Mouse (Mus musculus) right cerebral cortex, postnatal 10 days (tissue): Measurements from ENCODE around the gene Pus10.

Experiments
- DNase-seq, 2 experiments: peaks; one replicate each; pipeline ENCODE4 v3.0.0; 2021; ENCODE audit warnings: low spot score in 2 of 2

The Pus10 gene

DNA sequence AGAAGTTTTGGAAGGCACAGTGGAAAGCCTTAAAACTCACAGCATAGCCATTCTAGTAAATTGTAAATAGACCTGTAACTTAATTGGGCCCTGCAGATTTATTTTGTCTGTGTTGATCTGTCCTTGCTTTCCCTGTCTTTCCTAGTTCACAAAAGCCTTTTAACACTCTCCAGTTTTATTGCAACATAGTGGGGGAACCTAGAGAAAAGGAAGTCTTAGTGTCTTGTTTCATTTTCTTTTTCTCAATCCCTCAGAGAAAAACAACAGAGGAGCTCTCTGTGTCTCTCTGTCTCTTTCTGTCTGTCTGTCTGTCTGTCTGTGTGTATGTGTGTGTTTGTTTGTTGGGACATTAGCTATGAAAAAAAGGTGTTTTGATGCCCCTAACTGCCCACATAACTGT is 30.4 kb downstream of the Pus10 start:
- DNase-seq: no peak

DNA sequence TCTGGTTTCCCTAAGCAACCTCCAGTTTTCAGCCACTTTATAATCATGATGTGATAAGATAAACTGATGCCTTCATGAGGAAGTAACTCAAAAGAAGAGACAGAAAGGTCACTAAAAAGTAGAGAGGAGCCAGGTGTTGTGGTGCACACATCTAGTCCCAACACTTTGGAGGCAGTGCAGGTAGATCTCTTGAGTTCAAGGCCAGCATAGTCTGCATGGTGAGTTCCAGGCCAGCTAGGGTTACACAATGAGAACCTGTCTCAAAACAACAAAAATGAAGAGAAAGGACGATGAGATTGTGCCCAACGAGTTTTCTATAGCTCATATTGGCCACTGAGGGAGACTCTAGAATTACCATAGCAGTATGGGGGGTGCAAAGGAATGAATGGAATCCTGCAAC is 33.1 kb downstream of the Pus10 start:
- DNase-seq: no peak

DNA sequence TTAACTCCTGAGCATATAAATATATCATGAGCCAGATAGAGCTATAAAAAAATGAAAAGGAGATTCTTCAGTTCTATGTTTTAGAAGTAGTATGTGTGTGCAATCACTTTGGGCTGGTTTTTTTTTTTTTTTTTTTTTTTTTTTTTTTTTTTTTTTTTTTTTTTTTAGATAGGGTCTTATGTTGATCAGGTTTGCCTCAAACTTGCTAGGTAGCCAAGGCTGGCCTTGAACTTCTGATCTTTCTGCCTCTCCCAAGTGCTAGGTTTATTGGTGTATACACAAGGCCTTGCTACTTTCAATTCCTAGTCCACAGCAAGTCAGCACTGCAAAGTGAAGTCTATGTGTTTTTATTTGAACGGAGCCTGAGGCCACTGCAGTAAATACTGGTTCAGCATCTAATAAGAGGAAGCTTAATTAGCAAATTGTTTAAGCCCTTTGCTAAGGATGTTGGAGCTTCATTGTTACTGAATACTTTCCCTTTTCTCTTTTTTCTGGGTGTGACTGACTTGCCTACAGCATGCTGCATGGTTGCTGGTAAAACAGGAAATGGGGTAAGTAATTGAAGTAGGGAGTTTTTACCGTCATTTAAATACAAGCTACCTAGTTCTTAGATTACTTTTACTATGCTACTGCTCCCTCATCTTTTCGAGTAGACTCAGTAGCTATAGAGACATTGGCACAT is 34.1 kb downstream of the Pus10 start:
- no peak for DNase-seq

DNA sequence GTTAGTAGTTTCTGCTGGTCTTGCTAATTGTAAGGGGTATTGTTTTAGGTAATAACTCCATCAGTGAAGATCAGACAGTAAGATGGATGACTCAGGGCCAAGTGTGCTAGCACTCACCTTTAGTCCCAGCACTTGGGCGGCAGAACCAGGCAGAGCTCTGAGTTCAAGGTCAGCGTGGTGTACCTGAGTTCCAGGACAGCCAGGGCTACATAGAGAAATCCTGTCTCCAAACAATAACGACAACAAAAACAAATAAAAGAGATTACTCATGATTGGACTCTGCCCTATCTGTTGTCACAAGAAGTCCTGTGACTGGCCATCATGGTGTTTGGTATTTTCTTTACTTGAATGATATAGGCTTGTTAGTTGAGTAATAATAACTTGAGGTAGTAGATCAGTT is 36.4 kb downstream of the Pus10 start:
- DNase-seq: no peak

DNA sequence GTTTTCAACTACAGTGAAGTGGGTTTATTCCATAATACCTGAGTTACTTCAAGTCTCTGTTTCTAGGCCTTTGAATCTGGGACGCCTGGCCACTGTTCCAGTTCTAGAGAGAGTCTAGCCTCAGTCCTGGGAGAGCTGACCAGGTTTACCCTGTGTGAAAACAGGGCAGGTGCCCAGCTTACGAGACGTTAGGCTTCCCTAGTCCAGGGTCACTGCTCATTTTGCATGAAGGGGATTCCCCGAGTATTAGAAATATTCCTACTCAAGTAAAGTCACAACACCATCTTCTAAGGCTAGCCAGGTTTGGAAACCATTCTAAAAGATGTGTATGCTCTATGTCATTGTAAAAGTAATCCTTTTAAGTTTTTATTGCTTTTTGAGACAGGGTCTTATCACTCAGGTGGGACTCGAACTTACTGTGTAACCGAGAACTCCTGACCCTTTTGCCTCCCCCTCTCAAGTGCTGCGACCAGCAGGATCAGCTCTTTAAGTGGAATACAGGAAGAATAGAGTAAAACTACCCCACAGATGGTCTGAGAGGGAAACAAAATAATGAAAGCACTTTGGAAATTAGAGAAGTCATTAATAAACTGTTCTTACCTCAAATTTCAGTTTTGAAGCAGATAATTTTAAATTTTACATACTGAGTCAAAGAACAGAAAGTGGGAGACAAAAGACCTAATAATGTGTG is 39.3 kb downstream of the Pus10 start:
- DNase-seq: no peak

DNA sequence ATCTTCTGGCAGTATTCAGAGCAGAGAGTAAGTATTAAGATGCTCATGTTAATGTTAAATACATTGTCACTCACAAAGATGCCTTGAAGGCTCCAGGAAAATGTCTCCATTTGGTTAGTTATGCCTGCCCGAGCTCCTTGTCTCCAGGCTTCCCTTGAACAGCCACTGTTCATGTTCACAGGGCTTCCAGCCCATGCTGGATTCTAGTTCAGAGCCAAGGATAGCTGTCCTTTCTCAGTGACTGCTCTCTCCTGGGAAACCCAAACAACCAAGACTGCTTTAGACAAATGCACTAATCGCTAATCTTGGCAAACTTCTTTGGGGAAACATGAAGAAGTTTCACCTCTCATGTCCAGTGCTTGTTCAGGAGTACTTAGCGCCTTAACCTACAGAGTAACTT is 46.8 kb downstream of the Pus10 start:
- DNase-seq: no peak

DNA sequence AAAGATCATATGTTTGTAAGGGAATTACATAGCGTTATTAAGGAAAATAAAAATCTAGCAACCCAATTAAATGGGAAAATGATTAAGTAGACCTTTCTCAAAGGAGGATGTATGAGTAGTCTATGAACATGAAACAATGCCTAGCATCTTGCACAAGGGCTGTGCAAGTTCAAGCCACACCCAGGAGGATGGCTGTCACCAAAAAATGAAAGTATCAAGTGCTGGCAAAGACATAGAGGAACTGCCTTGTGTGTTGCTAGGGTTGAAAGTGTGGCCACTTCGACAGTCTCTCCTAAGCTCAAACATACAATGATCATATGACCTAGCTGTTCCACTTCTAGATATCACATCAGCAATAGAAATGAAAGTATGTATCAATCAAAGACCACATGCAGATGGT is 53.4 kb downstream of the Pus10 start:
- no peak for DNase-seq

DNA sequence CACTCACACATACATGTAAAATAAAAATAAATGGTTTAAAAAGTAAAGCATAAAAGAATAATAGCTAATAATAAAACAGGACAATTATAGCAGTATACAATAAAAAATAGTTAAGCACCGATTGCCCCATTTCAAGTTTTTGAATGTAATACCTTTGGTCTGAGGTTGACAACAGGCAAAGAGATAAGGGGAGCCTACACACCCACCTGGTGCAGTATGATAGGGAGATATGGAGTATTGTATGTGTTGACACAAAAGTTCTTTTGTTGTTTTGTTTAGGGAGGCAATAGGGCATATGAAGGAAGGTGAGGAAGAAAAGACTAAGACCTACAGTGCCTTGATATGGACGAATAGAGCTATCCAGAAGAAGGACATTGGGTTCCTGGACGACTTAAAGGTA is 54.4 kb downstream of the Pus10 start:
- DNase-seq: no peak

DNA sequence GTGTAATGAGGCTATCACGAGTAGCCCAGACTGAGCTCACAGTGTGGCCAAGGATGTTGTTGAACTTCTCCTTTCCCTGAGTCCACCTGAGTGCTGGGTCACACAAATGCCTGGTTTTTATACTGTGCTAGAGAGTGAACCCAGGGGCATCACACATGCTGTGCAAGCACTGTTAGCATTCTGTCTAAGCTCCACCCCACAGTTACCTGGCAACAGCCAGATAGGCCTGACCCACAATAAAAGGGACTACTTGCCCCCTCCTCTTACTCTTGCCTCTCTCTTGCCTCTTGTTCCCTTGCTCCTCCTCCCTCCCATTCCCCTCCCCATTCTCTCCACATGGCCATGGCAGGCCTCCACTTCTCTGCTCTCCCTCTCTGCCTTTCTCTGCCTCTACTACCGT is 56.9 kb downstream of the Pus10 start:
- DNase-seq: no peak

DNA sequence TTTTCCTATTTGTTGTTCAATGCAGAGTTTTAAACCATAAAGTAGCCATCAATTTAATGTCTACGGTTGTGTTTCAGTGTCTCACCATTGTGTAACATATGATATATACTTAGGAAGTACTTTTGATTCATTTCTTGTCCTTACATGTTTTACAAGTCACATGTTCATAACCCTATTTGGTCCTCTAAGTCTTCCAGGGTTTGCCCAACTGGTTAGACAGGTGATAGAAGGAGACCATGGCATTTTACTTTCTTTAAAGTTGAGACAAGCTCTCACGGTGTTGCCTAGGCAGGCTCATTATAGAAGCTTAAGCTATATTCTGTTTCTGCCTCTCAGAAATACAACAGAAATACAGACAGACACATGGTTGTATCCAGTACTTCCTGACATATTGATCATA is 60.4 kb downstream of the Pus10 start:
- no peak for DNase-seq

DNA sequence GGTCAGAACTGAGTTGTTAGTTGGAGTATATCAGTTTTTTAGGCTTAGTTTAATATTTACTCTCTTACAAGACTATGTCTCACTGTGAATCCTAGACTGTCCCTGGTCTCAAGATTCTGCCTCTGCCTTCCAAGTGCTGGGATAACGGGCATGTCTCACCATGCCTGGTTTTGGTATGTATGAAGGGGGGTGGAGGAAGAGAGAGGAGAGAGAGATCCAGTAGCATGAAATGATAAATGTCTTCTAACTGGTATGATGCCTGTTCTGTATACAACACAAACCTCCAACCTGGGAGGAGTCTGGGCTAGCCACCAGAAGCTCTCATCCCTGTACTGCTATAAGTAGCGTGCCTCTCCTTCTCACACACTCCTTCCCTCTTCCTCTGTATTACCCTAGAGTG is 61.0 kb downstream of the Pus10 start:
- no peak for DNase-seq

DNA sequence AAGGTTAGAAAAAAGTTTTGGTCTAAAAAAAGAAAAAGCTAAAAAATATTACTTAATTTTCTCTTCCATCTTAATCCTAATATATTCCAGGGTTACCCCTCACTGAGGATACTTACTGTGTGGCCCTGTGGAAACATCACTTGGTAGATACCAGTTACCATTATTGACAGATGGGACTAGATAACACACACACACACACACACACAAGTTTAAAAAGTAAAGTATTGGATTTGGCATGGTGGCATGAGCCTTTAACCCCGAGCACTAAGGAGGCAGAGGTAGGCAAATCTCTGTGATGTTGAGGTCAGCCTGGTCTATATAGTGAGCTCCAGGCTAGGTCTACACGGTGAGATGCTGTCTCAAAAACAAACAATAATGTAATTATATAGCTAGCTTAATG is 62.7 kb downstream of the Pus10 start:
- DNase-seq: no peak

DNA sequence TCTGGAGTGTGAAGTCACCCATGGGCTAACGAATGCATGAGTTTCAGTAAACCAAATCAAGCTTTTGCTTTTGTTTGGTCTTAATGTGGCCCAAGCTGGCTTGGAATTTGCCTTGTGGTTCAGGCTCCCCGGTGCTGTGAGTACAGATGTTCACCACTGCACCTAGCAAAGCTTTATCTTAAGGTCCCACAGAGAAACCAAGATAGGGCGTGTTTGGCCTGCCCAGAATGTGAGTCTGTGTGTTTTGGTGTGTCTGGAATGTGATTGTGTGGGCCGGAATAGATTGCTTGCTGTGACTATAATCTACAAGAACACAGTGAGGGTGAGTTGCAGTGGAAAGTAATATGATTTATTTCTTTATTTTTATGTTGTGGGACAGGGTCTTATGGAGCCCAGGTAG is 64.6 kb downstream of the Pus10 start:
- no peak for DNase-seq

DNA sequence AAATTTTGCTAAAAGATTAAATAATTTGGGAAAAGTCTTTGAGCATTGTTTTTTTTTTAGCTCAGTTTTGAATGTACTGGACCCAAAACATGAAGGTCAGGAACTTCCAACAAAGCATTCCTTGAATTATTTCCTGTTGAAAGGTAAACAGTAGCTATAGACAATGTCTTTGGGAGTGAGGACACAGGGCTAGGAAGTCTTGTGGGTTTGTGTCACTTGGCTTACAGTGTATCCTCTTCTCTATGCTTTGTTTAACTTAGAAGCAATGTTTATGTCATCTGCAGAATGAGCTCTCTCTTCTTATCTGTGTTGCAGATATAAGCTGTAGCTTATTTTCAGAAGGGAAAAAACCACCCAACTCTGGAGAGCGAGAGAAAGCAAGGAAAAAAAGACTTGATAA is 67.4 kb downstream of the Pus10 start:
- DNase-seq: no peak

DNA sequence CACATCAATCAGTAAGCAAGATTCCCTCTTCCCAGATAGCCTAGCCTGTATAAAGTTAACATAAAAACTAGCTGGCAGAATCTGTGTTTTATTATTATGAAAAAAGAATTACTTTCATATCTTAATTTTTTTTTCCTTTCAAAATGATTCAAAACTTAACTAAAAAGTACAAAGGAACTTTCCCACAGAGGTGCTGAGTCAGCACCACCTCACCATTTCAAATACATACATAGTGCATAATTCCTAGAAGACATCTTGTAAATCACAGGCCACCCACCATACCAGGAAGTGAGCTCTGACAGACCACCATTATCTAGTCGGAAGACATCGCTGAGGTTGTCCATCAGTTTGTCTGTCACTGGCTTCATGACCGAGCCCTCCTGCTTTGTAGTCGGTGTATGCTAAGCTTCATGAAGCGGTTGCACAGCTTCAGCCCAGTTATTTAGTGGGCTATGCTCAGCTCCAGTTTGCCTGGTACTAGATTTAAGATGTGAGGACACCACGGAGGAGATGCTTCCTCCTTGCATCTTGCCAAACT is 69.3 kb downstream of the Pus10 start:
- DNase-seq: no peak

DNA sequence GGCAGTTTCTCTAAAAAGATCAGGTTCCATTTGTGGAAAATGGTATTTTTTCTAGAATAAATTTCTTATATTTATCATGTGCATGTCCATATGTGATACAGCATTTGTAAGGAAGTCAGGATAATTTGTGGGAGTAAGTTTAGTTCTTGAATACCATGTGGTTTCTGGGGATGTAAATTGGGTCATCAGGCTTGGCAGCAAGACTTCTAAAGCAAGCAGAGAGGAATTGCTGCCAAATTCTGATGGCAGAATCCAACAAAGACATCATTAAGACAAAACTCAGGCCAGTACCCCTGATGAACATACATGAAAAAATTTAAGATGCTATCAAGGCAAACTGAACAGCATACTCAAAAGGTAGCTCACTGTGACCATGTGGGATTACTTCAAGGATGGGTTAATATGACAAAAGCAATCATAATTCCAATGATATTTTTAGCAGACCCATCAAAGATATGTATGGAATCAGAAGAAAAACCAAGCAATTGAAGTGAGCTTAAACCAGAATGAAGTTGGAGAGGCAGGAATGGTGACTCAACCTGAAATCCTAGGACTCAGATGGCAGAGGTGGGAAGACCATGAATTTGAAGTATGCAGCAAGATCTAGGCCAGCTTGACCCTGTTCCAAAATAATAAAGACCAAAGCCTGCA is 70.5 kb downstream of the Pus10 start:
- DNase-seq: peak; percentile 28 to 48

DNA sequence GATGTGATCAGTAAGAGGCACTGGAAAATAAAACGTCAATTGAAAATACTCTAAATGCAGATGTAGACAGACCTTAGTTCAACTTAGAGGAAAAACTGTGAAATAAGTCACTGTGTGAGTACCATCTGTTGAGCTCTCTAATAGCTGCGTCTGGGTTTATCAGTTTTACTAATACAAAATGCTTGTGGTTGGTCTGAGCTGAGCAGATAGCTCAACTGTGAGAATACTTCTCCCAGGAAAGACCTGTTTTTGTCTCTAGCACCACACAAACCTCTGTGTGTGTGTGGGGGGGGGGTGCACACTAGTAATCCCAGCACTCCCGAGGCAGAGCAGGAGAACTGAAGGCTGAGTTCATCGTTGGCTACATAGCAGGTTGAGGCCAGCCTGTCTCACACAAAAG is 75.4 kb downstream of the Pus10 start:
- no peak for DNase-seq

DNA sequence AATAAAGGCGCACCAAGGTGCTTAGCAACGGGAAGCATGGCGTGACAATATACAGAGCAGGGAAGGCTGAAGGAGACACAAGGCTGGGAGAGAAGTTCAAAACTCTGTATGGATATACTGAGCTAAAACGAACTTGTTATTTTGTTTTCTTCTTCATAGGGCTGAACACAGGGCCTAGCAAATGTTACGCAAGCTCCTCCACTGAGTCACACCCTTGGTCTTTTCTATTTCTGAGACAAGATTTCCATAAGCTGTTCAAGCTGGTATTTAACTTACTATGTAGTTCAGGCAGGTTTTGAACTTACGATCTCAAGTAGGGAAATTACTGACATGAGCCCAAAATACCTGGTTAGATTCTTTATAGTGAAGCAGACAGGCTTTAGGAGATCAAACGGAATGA is 75.9 kb downstream of the Pus10 start:
- no peak for DNase-seq

DNA sequence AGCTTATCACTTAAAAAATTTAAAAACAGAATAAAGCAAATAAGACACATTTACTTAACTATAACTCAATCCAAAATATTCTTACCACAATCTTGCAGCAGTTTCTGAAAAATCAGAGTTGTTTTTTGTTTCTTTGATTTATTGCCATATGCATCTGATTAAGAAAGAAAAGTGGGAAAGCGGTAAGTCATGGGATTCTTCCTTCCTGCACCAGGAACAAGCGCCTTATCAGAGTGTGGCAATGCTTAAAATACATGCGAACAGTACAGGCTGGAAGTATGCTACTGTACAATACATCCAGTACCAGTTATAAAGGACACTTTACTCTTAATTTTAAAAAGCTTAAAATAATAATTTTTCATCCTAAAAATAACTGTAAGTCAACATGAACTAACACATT is 78.9 kb downstream of the Pus10 start:
- DNase-seq: no peak

DNA sequence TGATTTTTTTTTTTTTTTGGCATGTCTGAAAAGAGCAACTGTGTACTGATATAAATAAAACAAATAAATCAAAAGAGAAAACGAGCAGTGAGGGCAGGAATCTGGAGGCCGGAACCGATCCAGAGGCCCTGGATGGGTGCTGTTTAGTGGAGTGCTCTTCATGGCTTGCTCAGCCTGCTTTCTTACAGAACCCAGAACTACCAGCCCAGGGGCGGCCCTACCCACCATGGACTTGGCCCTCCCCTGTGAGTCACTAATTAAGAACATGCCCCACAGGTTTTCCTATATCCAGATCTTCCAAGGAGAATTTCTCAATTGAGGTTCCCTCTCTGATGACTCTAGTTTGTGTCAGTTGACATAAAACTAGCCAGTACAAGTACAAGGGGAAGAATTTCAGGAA is 80.6 kb downstream of the Pus10 start:
- DNase-seq: no peak

DNA sequence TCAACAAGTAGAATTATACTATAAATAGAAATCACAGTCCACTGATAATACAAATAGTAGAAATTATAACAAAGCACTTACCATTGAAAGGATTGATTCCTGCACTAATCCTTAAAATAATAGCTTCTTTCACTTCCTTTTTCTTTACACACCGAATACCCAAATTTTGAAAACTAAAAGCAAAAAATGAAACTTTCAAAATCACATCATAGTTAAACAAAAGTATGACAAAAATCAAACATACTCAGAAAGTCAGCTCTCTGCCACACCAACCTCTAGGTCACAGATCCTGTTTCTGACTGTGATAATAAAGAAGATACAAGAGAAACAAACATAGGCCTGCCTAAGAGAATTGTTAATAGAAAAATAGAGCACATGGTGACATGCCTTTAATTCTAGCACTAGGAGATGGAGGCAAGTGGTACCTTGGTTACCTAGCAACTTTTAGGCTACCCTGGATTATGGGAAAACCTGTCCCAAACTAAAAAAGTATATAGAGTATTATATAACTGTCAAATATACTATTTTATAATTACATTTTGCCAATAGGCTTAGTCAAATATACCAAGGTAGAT is 87.7 kb downstream of the Pus10 start:
- no peak for DNase-seq

DNA sequence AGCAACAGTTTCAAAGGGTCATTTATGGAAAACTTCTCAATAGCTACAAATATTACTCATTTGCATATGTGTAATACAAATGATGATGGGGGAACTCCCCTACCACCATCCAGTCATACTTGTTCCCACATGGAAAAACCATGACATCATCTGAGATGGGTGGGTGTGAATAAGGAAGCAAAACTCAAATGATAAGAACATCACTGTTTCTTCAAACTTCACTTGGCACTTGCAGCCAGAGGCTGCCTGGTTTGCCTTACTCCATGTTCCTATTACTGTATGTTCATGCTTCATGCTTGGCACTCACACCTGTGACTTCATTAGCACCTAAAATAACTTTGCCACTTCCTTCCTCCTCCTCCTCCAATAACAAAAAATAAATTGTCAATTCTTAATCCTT is 88.9 kb downstream of the Pus10 start:
- no peak for DNase-seq

DNA sequence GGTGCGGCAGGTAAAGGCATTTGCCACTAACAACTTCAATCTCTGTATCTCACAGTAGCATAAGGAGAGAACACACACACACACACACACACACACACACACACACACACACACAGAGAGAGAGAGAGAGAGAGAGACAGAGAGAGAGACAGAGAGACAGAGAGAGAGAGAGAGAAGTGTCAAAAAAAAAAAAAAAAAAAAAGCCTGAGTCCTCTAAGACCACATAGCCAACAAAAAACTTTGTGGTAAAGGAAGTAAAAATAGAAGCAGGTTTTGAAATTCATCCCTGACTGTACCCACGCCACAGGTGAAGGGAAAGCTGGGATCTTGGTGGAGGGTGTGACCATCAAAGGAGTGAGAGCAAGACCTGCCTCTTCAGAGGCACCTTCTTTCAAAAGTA is 92.7 kb downstream of the Pus10 start:
- DNase-seq: no peak
